Mouse (Mus musculus) neural tube, embryonic 15.5 days (tissue): ENCODE data around the gene Gm28053. TPM values are rescaled to one million over a fixed set of nuclear protein-coding genes. Genes with fewer than 3 reads are reported as not detected.

Source experiments
- ATAC-seq: fragments of 200-750 bp; cut with Nextera tagmentation; 2 replicates; pipeline ENCODE4 v1.8.0; 2017; ENCODE audit warnings: mild to moderate bottlenecking, moderate TSS enrichment, moderate library complexity; ENCODE audit not compliant: low FRiP score
- H3K27ac ChIP-seq: fragments of 300-500 bp; sonication (generic); replicated peaks from 2 replicates; pipeline ENCODE4 v1.5.1; 2015; ENCODE audit warnings: mild to moderate bottlenecking, inconsistent platforms
- H3K27me3 ChIP-seq: fragments of 300-500 bp; sonication (generic); replicated peaks from 2 replicates; pipeline ENCODE4 v1.6.1; 2015; ENCODE audit warnings: inconsistent platforms
- H3K36me3 ChIP-seq: fragments of 300-500 bp; sonication (generic); 2 replicates; pipeline ENCODE4 v1.6.1; 2015; ENCODE audit warnings: inconsistent platforms
- H3K4me1 ChIP-seq: fragments of 300-500 bp; sonication (generic); 2 replicates; pipeline ENCODE4 v1.6.1; 2015; ENCODE audit warnings: inconsistent platforms
- H3K4me2 ChIP-seq: fragments of 300-500 bp; sonication (generic); 2 replicates; pipeline ENCODE4 v1.6.1; 2015; ENCODE audit warnings: inconsistent platforms, mild to moderate bottlenecking, moderate library complexity
- H3K4me3 ChIP-seq: fragments of 300-500 bp; sonication (generic); replicated peaks from 2 replicates; pipeline ENCODE4 v1.5.1; 2015; ENCODE audit warnings: mild to moderate bottlenecking, inconsistent platforms
- H3K9ac ChIP-seq: fragments of 300-500 bp; sonication (generic); replicated peaks from 2 replicates; pipeline ENCODE4 v1.6.1; 2015; ENCODE audit warnings: mild to moderate bottlenecking, inconsistent platforms
- H3K9me3 ChIP-seq: fragments of 300-500 bp; sonication (generic); replicated peaks from 2 replicates; pipeline ENCODE4 v1.6.1; 2016; ENCODE audit warnings: inconsistent platforms
- WGBS: fragments of 180-500 bp; shearing (Covaris S2); methylation state at CpG from one replicate; pipeline ENCODE4 v1.1.7; 2015; ENCODE audit warnings: mixed read lengths; 5-methylcytosine and 5-hydroxymethylcytosine counted together
- polyA plus RNA-seq: library from polyadenylated mRNA; unstranded; fragments of >200 nt; fragmentation: Nextera tagmentation; extraction: Ambion mirVana; gene quantifications from 2 replicates; pipeline ENCODE4 v1.2.1, GENCODE M21; 2015

Gm28053 gene
- polyA plus RNA-seq, 1 experiment from 2014 or later: not detected

DNA sequence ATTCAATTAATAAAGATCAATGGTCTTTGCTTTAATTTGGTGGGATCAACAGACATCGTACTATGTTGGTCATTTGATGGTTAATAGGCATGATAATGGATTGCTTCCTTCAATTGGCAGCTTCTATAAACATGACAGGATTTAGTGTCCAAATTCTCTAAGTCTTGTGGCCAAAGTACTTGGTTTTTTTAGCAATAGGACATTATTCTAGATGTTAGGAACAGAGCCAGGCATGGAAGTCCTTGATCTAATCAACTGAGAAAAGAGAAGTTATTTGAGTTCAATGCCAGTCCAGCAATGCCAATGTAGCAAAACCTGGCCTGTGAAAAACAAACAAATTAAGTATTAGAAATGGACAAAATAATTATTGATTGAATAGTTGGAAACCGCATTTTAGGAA lies 67.2 kb downstream of the Gm28053 start:
- no peak overlapping the region for H3K4me3 ChIP-seq
- H3K9ac ChIP-seq: no peak overlapping the region
- H3K4me1 ChIP-seq: no peaks in the 10 kb centered on the region
- no peak for ATAC-seq
- WGBS: 89% methylated on average over 2 of the region's 2 CpGs
- no peaks in the 10 kb centered on the region for H3K27me3 ChIP-seq
- no peak overlapping the region for H3K27ac ChIP-seq
- H3K4me2 ChIP-seq: no peak overlapping the region
- no peaks in the 10 kb centered on the region for H3K36me3 ChIP-seq
- no peaks in the 10 kb centered on the region for H3K9me3 ChIP-seq

DNA sequence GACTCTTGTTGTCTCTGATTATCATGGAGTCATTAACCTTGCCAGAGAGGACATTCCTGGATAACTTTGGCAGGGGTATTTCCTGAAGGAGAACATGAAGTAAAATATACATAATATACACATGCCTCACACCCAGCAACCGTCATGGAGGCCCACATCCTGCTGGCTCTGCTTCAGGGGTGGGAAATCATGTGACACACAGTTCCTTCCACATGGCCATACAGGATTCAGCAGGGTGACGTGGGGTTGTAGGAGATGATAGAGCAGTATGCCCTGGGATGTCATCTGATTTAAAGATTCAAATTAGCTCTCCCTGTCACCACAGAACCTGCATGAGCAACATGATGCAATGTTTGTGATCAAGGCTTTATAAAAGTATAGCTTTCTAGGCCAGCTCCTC lies 69.5 kb downstream of the Gm28053 start:
- Histone ChIP-seq H3K4me1 (no peaks in the 10 kb centered on the region), H3K4me2 (no peak overlapping the region), H3K27me3 (no peaks in the 10 kb centered on the region), H3K27ac (no peak overlapping the region), H3K9me3 (no peaks in the 10 kb centered on the region), H3K36me3 (no peaks in the 10 kb centered on the region), H3K9ac (no peak overlapping the region), H3K4me3 (no peak overlapping the region)
- ATAC-seq: no peak
- 86% methylated on average over 2 of the region's 2 CpGs for WGBS

DNA sequence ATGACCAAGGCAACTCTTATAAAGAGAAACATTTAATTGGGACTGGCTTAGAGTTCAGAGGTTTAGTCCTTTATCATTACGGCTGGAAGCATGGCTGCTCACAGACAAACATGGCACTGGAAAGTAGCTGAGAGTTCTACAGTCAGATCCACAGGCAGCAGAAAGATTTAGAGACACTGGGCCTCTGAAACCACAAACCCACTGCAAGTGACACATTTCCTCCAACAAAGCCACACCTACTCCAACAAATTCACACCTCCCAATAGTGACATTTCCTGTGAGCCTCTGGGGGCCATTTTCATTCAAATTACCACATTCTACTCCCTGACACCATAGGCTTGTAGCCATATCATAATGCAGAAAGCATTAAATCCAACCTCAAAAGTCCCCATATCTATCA lies 83.5 kb downstream of the Gm28053 start:
- no peaks in the 10 kb centered on the region for H3K36me3 ChIP-seq
- H3K4me2 ChIP-seq: no peak overlapping the region
- no peaks in the 10 kb centered on the region for H3K4me1 ChIP-seq
- WGBS: 100% methylated on average over 1 of the region's 1 CpGs
- H3K27me3 ChIP-seq: no peaks in the 10 kb centered on the region
- H3K9ac ChIP-seq: no peak overlapping the region
- no peak overlapping the region for H3K4me3 ChIP-seq
- ATAC-seq: no peak
- no peak overlapping the region for H3K27ac ChIP-seq
- H3K9me3 ChIP-seq: no peaks in the 10 kb centered on the region

Other genes starting within 250 kb of the Gm28053 start
- gene Atp6v0e2, start 181.0 kb upstream of the Gm28053 start, polyA plus RNA-seq: 295 and 349 TPM in 2 replicates
- gene Lrrc61, start 163.8 kb upstream of the Gm28053 start, polyA plus RNA-seq: 21.6 and 24.0 TPM in 2 replicates
- 11.5 and 16.7 TPM in 2 replicates for gene Rarres2, start 145.8 kb upstream of the Gm28053 start, polyA plus RNA-seq
- not detected in 2 replicates for gene Gm45021, start 129.0 kb upstream of the Gm28053 start, polyA plus RNA-seq
- 41.0 and 43.7 TPM in 2 replicates for gene Repin1, start 124.7 kb upstream of the Gm28053 start, polyA plus RNA-seq
- not detected in 2 replicates for gene Gm44965, start 124.7 kb upstream of the Gm28053 start, polyA plus RNA-seq
- 12.8 and 13.0 TPM in 2 replicates for gene Zfp775, start 116.5 kb upstream of the Gm28053 start, polyA plus RNA-seq
- gene AI854703, start 91.8 kb upstream of the Gm28053 start, polyA plus RNA-seq: 30.5 and 31.4 TPM in 2 replicates
- 0.73 and 1.4 TPM in 2 replicates for gene Gimap8, start 71.4 kb upstream of the Gm28053 start, polyA plus RNA-seq
- gene Gimap9, start 42.5 kb upstream of the Gm28053 start, polyA plus RNA-seq: 1.9 and 11.8 TPM in 2 replicates
- gene Gimap4, start 34.1 kb upstream of the Gm28053 start, polyA plus RNA-seq: 1.4 and 4.9 TPM in 2 replicates
- gene Gimap6, start 10.4 kb upstream of the Gm28053 start, polyA plus RNA-seq: 8.1 and 16.7 TPM in 2 replicates
- gene Gimap7, start within 50 bp of the Gm28053 start, polyA plus RNA-seq: 0.50 TPM in 1 of 2 replicates, not detected in the other
- 6.6 and 19.6 TPM in 2 replicates for gene Gimap1, start 20.4 kb downstream of the Gm28053 start, polyA plus RNA-seq
- 1.7 and 4.5 TPM in 2 replicates for gene Gimap5, start 27.6 kb downstream of the Gm28053 start, polyA plus RNA-seq
- gene Gimap3, start 52.2 kb downstream of the Gm28053 start, polyA plus RNA-seq: not detected in 2 replicates
- 26.4 and 57.2 TPM in 2 replicates for gene Tmem176a, start 122.3 kb downstream of the Gm28053 start, polyA plus RNA-seq
- gene Tmem176b, start 122.9 kb downstream of the Gm28053 start, polyA plus RNA-seq: 133 and 182 TPM in 2 replicates
- gene Aoc1, start 154.3 kb downstream of the Gm28053 start, polyA plus RNA-seq: 0.73 TPM in 1 of 2 replicates, not detected in the other
- not detected in 2 replicates for gene 1600015I10Rik, start 211.3 kb downstream of the Gm28053 start, polyA plus RNA-seq